Mouse (Mus musculus): ENCODE measurements at regions not wholly inside any gene's neighbourhood (a gene's known extent, or its start where the extent isn't known, plus 50 kb on each side); places are given as distances from the start of the nearest gene placed in this dataset.

- DNase-seq (ENCODE audit: low read depth, low spot score) = no peak
These were observed 197.3 kb upstream of the 4930412O13Rik start for GRCm38 (mm10) chr2:9683673-9684210.

- no peak for DNase-seq (ENCODE audit: low read depth, low spot score)
These were observed 192.9 kb upstream of the 4930412O13Rik start for GRCm38 (mm10) chr2:9688176-9688575.

GRCm38 (mm10) chr2:9689518-9689917 is 191.5 kb upstream of the 4930412O13Rik start:
- DNase-seq (ENCODE audit: low read depth, low spot score) = no peak

GRCm38 (mm10) chr2:9691506-9691905 is 189.5 kb upstream of the 4930412O13Rik start:
- DNase-seq (ENCODE audit: low read depth, low spot score) = no peak

- DNase-seq (ENCODE audit: low read depth, low spot score) = no peak
These were observed 189.1 kb upstream of the 4930412O13Rik start for GRCm38 (mm10) chr2:9691906-9692305.

GRCm38 (mm10) chr2:9693351-9693750 is 187.7 kb upstream of the 4930412O13Rik start:
- no peak for DNase-seq (ENCODE audit: low read depth, low spot score)

- no peak for DNase-seq (ENCODE audit: low read depth, low spot score)
These were observed 186.9 kb upstream of the 4930412O13Rik start for GRCm38 (mm10) chr2:9694178-9694577.

- DNase-seq (ENCODE audit: low read depth, low spot score) = no peak
These were observed 183.3 kb upstream of the 4930412O13Rik start for GRCm38 (mm10) chr2:9697591-9698345.

- DNase-seq (ENCODE audit: low read depth, low spot score) = no peak
These were observed 176.8 kb upstream of the 4930412O13Rik start for GRCm38 (mm10) chr2:9704266-9704665.

- DNase-seq (ENCODE audit: low read depth, low spot score) = no peak
These were observed 171.6 kb upstream of the 4930412O13Rik start for GRCm38 (mm10) chr2:9709466-9709865.

GRCm38 (mm10) chr2:9717904-9718303 is 163.1 kb upstream of the 4930412O13Rik start:
- DNase-seq (ENCODE audit: low read depth, low spot score) = no peak

- DNase-seq (ENCODE audit: low read depth, low spot score) = no peak
These were observed 147.8 kb upstream of the 4930412O13Rik start for GRCm38 (mm10) chr2:9733243-9733642.

- no peak for DNase-seq (ENCODE audit: low read depth, low spot score)
These were observed 136.9 kb upstream of the 4930412O13Rik start for GRCm38 (mm10) chr2:9744181-9744580.

- peak; percentile 29 for DNase-seq (ENCODE audit: low read depth, low spot score)
These were observed 130.9 kb upstream of the 4930412O13Rik start for GRCm38 (mm10) chr2:9749829-9750788.

- DNase-seq (ENCODE audit: low read depth, low spot score) = no peak
These were observed 127.4 kb upstream of the 4930412O13Rik start for GRCm38 (mm10) chr2:9753691-9754090.

- DNase-seq (ENCODE audit: low read depth, low spot score) = no peak
These were observed 126.9 kb upstream of the 4930412O13Rik start for GRCm38 (mm10) chr2:9754153-9754552.

- no peak for DNase-seq (ENCODE audit: low read depth, low spot score)
These were observed 123.2 kb upstream of the 4930412O13Rik start for GRCm38 (mm10) chr2:9757770-9758420.

GRCm38 (mm10) chr2:9758983-9759382 is 122.1 kb upstream of the 4930412O13Rik start:
- no peak for DNase-seq (ENCODE audit: low read depth, low spot score)

GRCm38 (mm10) chr2:9759389-9760104 is 121.5 kb upstream of the 4930412O13Rik start:
- DNase-seq (ENCODE audit: low read depth, low spot score) = no peak

GRCm38 (mm10) chr2:9780159-9780558 is 100.9 kb upstream of the 4930412O13Rik start:
- no peak for DNase-seq (ENCODE audit: low read depth, low spot score)

- DNase-seq (ENCODE audit: low read depth, low spot score) = no peak
These were observed 98.4 kb upstream of the 4930412O13Rik start for GRCm38 (mm10) chr2:9782698-9783097.

All from ES-CJ7 (cell line).